Comparison of ENCODE assay signal across 14 mouse cellular contexts in the genomic region with DNA sequence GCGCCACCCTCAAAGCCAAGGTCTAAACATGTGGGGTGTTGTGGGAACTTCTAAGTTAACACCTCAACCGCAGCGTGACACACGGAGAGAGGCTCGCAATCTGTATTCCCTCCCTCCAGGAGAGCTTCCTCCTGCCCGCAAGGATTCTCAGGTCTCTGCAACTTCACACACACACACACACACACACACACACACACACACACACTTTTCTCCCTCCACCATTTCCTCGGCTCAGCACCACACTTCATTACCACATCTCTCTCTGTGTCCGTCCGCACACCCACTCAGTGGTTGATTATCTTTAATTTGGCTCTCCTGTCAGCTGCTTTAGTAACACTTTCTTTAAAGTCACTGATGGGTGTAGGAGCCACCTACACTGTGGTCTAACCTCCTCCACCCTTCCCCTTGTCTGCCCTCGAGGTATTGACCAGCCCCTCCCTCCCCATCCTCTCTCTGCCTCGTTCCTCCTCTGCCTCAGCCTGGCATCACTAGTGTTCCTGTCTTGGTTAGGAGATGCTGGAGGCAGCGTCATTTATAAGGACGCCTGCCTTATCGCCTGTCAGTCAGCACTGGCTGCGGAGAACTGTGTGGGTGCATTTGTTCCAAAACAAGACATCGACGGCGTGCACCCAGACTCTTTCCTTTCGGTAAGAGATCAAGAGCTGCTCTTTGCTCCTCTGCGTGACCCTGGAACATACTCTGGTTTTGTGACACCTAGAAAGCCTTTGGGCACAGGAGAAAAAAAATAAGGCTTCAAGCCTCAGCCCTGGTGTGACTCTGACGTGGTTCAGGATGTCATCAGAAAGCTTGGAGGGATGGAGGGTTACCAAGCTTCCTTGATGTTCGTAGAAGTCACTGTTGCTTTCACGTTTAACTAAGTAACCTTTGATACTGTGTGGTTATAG. TPM values are rescaled to one million over a fixed set of nuclear protein-coding genes. Genes with fewer than 3 reads are reported as not detected.
DNase-seq lines count a peak whose midpoint lies in the region; ATAC-seq and TF ChIP-seq lines count a peak whose summit lies in the region.
"Had no signal": no experiment of that assay in that cellular context is flagged by ENCODE, and none has a peak within 500 bp of the region (broad histone marks: within the 10 kb centered on the region; RNA-seq: fewer than 3 reads in every experiment).

No protein-coding gene starts in this region.

- TF ChIP-seq CTCF in cerebellum, adult 2 months (IDR thresholded peaks at IDR 0.05; ENCODE audit: borderline replicate concordance, insufficient read depth, low read depth, low read length) = no peak

- TF ChIP-seq POLR2A in cerebellum, adult 2 months (IDR thresholded peaks at IDR 0.05; ENCODE audit: borderline replicate concordance, insufficient read depth, low read length) = no peak

- H3K36me3 ChIP-seq in midbrain, embryonic 10.5 days = no peaks in the 10 kb centered on the region

- H3K4me3 ChIP-seq in midbrain, embryonic 10.5 days = no peak overlapping the region
- H3K4me3 ChIP-seq in cerebellum, adult 2 months (replicated peaks; ENCODE audit: insufficient read depth, low read depth, low read length) = no peak overlapping the region
- H3K4me3 ChIP-seq: myocyte had no signal

- DNase-seq in heart, adult 11 months = peak; percentile 93
- no peak for DNase-seq in heart, postnatal 4 days
- peak; percentile 42 to 44 for DNase-seq in right cerebral cortex, adult 2 months (ENCODE audit: low spot score in 2 of 2)
- DNase-seq in right cerebral cortex, postnatal 14 days = no peak
- peak; percentile 65 for DNase-seq in thymus, postnatal 4 days
- no peak for DNase-seq in midbrain, embryonic 10.5 days (ENCODE audit: low spot score)
- DNase-seq in cerebellum, adult 2 months = no peak
- DNase-seq: gastrocnemius, postnatal 36 days; left cerebral cortex, postnatal 4 days; right cerebral cortex, postnatal 25 days had no signal

- H3K4me1 ChIP-seq in midbrain, embryonic 10.5 days = no peaks in the 10 kb centered on the region
- H3K4me1 ChIP-seq in cerebellum, adult 2 months (ENCODE audit: control insufficient read depth, insufficient read depth, low read length) = no peaks in the 10 kb centered on the region

- H3K27me3 ChIP-seq in midbrain, embryonic 10.5 days (ENCODE audit: low read depth, poor library complexity, severe bottlenecking) = no peaks in the 10 kb centered on the region
- H3K27me3 ChIP-seq in cerebellum, adult 2 months (ENCODE audit: control insufficient read depth, insufficient read depth, low read length) = no peaks in the 10 kb centered on the region

- 78% methylated on average over 23 of the region's 23 CpGs for WGBS in midbrain, embryonic 10.5 days
- WGBS in cerebellum, adult 2 months = 80% methylated on average over 23 of the region's 23 CpGs

- H3K27ac ChIP-seq in midbrain, embryonic 10.5 days (replicated peaks) = no peak overlapping the region
- no peak overlapping the region for H3K27ac ChIP-seq in cerebellum, adult 2 months (ENCODE audit: insufficient read depth, low read length)
- H3K27ac ChIP-seq: kidney, postnatal 0 days had no signal

- no peaks in the 10 kb centered on the region for H3K9me3 ChIP-seq in midbrain, embryonic 10.5 days (replicated peaks)

- peak; percentile 47 for ATAC-seq in megakaryocyte, adult 5-6 weeks (ENCODE audit: poor library complexity, severe bottlenecking)
- ATAC-seq: lung, postnatal 0 days had no signal

RNA-seq across cellular contexts. Expression of a gene that starts 13.5 kb away (rescaled TPM):
- 10 to 100 TPM; 87.1 to 89.9 TPM for total RNA-seq in heart, postnatal 4 days (2021)
- 63.2 and 67.5 TPM in 2 replicates for total RNA-seq in megakaryocyte, adult 5-6 weeks (2015)
- 47.0 and 49.0 TPM in 2 replicates for total RNA-seq in megakaryocyte, adult 5-6 weeks (2017)
- 23.8 and 34.5 TPM in 2 replicates for polyA plus RNA-seq in midbrain, embryonic 10.5 days (2016; fragmentation: Nextera tagmentation; extraction: Ambion mirVana)
- polyA plus RNA-seq in cerebellum, adult 2 months (2012; rRNA removed) = 33.9 and 34.5 TPM in 2 replicates

RNA-seq across cellular contexts. Expression of a gene that starts 48.3 kb away (rescaled TPM):
- total RNA-seq in heart, postnatal 4 days (2021) = 10 to 100 TPM; 50.3 to 56.0 TPM
- 66.2 and 67.3 TPM in 2 replicates for total RNA-seq in megakaryocyte, adult 5-6 weeks (2015)
- total RNA-seq in megakaryocyte, adult 5-6 weeks (2017) = 73.9 and 78.5 TPM in 2 replicates
- 52.0 and 55.8 TPM in 2 replicates for polyA plus RNA-seq in midbrain, embryonic 10.5 days (2016; fragmentation: Nextera tagmentation; extraction: Ambion mirVana)
- 31.7 and 32.2 TPM in 2 replicates for polyA plus RNA-seq in cerebellum, adult 2 months (2012; rRNA removed)

Comparison
In these comparisons a context has a peak if more than half of its experiments do, and no peak if none do; other contexts are left out.
1. DNase-seq: peak in heart, adult 11 months (single experiment), right cerebral cortex, adult 2 months (2 of 2) and thymus, postnatal 4 days (single experiment); none in heart, postnatal 4 days (single experiment), right cerebral cortex, postnatal 14 days (single experiment), midbrain, embryonic 10.5 days (single experiment) and cerebellum, adult 2 months (0 of 2).